Mouse (Mus musculus): ENCODE results near the gene Mag. TPM values are rescaled to one million over a fixed set of nuclear protein-coding genes. Genes with fewer than 3 reads are reported as not detected.
"Not testable (repeated sequence)": the region's sequence is repeated elsewhere in the genome, so short reads cannot be mapped to it uniquely, and the experiment has no call there.

Mag gene
- total and polyA plus RNA-seq, 2 experiments from 2014 or later, result 5.7 to 14.9 TPM

GRCm38 (mm10) chr7:30943909-30944635, 29.4 kb upstream of the Mag start, which contains the start of gene Hamp:
Gene Hamp, minus strand, starts transcription at chr7:30944032.
- DNase-seq (ENCODE audit: low spot score) (no peak), ATAC-seq (ENCODE audit: low FRiP score) (no peak)
- Histone ChIP-seq H3K27ac (ENCODE audit: low read depth, low read length) (no peak within 1 kb of the TSS), H3K4me1 (ENCODE audit: insufficient read depth, low read length) (no peaks in the 10 kb centered on the region), H3K4me2 (ENCODE audit: low read depth, low read length, poor library complexity, severe bottlenecking) (no peak within 1 kb of the TSS), H3K9ac (replicated peaks; ENCODE audit: low read length, poor library complexity, severe bottlenecking) (no peak within 1 kb of the TSS), H3K4me3 (ENCODE audit: low read depth, low read length) (no peak within 1 kb of the TSS), H3K36me3 (ENCODE audit: insufficient read depth, low read length) (no peaks in the 10 kb centered on the region; the same call in 1 of the 2 replicates), H3K27me3 (ENCODE audit: insufficient read depth, low read length) (no peaks in the 10 kb centered on the region), H3K9me3 (ENCODE audit: low read length) (no peaks in the 10 kb centered on the region)
- no peak for TF ChIP-seq CTCF (IDR thresholded peaks at IDR 0.05)
- 70% methylated on average over 9 of the region's 9 CpGs for WGBS

- ATAC-seq (ENCODE audit: low FRiP score); H3K27me3 ChIP-seq (ENCODE audit: insufficient read depth, low read length): not testable (repeated sequence)
Observed at GRCm38 (mm10) chr7:30942365-30942764, 27.7 kb upstream of the Mag start.

GRCm38 (mm10) chr7:30940070-30940469, 25.4 kb upstream of the Mag start:
- H3K27ac ChIP-seq (ENCODE audit: low read depth, low read length); H3K4me3 ChIP-seq (ENCODE audit: low read depth, low read length); H3K9me3 ChIP-seq (ENCODE audit: low read length); H3K4me2 ChIP-seq (ENCODE audit: low read depth, low read length, poor library complexity, severe bottlenecking); DNase-seq (ENCODE audit: low spot score); H3K4me1 ChIP-seq (ENCODE audit: insufficient read depth, low read length); ATAC-seq (ENCODE audit: low FRiP score); H3K36me3 ChIP-seq (ENCODE audit: insufficient read depth, low read length); H3K9ac ChIP-seq (replicated peaks; ENCODE audit: low read length, poor library complexity, severe bottlenecking); H3K27me3 ChIP-seq (ENCODE audit: insufficient read depth, low read length): not testable (repeated sequence)
- WGBS, result 90% methylated on average over 1 of the region's 1 CpGs

More at GRCm38 (mm10) chr7:30942365-30942764, 27.7 kb upstream of the Mag start:
- DNase-seq (ENCODE audit: low spot score); H3K9ac ChIP-seq (replicated peaks; ENCODE audit: low read length, poor library complexity, severe bottlenecking); H3K9me3 ChIP-seq (ENCODE audit: low read length); H3K4me1 ChIP-seq (ENCODE audit: insufficient read depth, low read length); H3K27ac ChIP-seq (ENCODE audit: low read depth, low read length); H3K4me3 ChIP-seq (ENCODE audit: low read depth, low read length); H3K36me3 ChIP-seq (ENCODE audit: insufficient read depth, low read length); H3K4me2 ChIP-seq (ENCODE audit: low read depth, low read length, poor library complexity, severe bottlenecking): not testable (repeated sequence)
- 55% methylated on average over 3 of the region's 3 CpGs for WGBS

GRCm38 (mm10) chr7:30935422-30936099, 20.9 kb upstream of the Mag start:
- H3K4me1 ChIP-seq (ENCODE audit: insufficient read depth, low read length); H3K4me2 ChIP-seq (ENCODE audit: low read depth, low read length, poor library complexity, severe bottlenecking); H3K9ac ChIP-seq (replicated peaks; ENCODE audit: low read length, poor library complexity, severe bottlenecking); DNase-seq (ENCODE audit: low spot score); H3K9me3 ChIP-seq (ENCODE audit: low read length); H3K27ac ChIP-seq (ENCODE audit: low read depth, low read length); ATAC-seq (ENCODE audit: low FRiP score); H3K36me3 ChIP-seq (ENCODE audit: insufficient read depth, low read length); H3K27me3 ChIP-seq (ENCODE audit: insufficient read depth, low read length); H3K4me3 ChIP-seq (ENCODE audit: low read depth, low read length): not testable (repeated sequence)
- WGBS, result 74% methylated on average over 6 of the region's 6 CpGs

GRCm38 (mm10) chr7:30924581-30924980, 9.9 kb upstream of the Mag start, which contains the start of gene Hamp2:
Gene Hamp2, minus strand, starts transcription at chr7:30924681.
- not testable (repeated sequence) for DNase-seq (ENCODE audit: low spot score); H3K4me2 ChIP-seq (ENCODE audit: low read depth, low read length, poor library complexity, severe bottlenecking); H3K4me3 ChIP-seq (ENCODE audit: low read depth, low read length); H3K9ac ChIP-seq (replicated peaks; ENCODE audit: low read length, poor library complexity, severe bottlenecking); H3K4me1 ChIP-seq (ENCODE audit: insufficient read depth, low read length); ATAC-seq (ENCODE audit: low FRiP score); H3K27ac ChIP-seq (ENCODE audit: low read depth, low read length); H3K36me3 ChIP-seq (ENCODE audit: insufficient read depth, low read length); H3K27me3 ChIP-seq (ENCODE audit: insufficient read depth, low read length); H3K9me3 ChIP-seq (ENCODE audit: low read length)
- 77% methylated on average over 2 of the region's 2 CpGs for whole genome bisulfite sequencing

- no peaks in the 10 kb centered on the region for H3K27me3 ChIP-seq (ENCODE audit: insufficient read depth, low read length)
- no peak for TF ChIP-seq CTCF (IDR thresholded peaks at IDR 0.05)
- no peak overlapping the region for H3K4me2 ChIP-seq (ENCODE audit: low read depth, low read length, poor library complexity, severe bottlenecking)
- no peak overlapping the region for H3K27ac ChIP-seq (ENCODE audit: low read depth, low read length)
- no peak overlapping the region for H3K9ac ChIP-seq (replicated peaks; ENCODE audit: low read length, poor library complexity, severe bottlenecking)
- H3K4me1 ChIP-seq (ENCODE audit: insufficient read depth, low read length), result no peaks in the 10 kb centered on the region
- 59% methylated on average over 3 of the region's 3 CpGs for WGBS
- ATAC-seq (ENCODE audit: low FRiP score), result no peak
- H3K9me3 ChIP-seq (ENCODE audit: low read length), result no peaks in the 10 kb centered on the region
- no peak for DNase-seq (ENCODE audit: low spot score)
- no peaks in the 10 kb centered on the region for H3K36me3 ChIP-seq (ENCODE audit: insufficient read depth, low read length)
- H3K4me3 ChIP-seq (ENCODE audit: low read depth, low read length), result no peak overlapping the region
Observed at GRCm38 (mm10) chr7:30924071-30924470, 9.4 kb upstream of the Mag start.

GRCm38 (mm10) chr7:30922490-30922889, 7.8 kb upstream of the Mag start:
- not testable (repeated sequence) for H3K4me2 ChIP-seq (ENCODE audit: low read depth, low read length, poor library complexity, severe bottlenecking); H3K9ac ChIP-seq (replicated peaks; ENCODE audit: low read length, poor library complexity, severe bottlenecking); H3K27ac ChIP-seq (ENCODE audit: low read depth, low read length); H3K36me3 ChIP-seq (ENCODE audit: insufficient read depth, low read length); H3K4me1 ChIP-seq (ENCODE audit: insufficient read depth, low read length); DNase-seq (ENCODE audit: low spot score); H3K4me3 ChIP-seq (ENCODE audit: low read depth, low read length); H3K27me3 ChIP-seq (ENCODE audit: insufficient read depth, low read length); ATAC-seq (ENCODE audit: low FRiP score); H3K9me3 ChIP-seq (ENCODE audit: low read length)
- WGBS, result 58% methylated on average over 3 of the region's 3 CpGs

Data from midbrain, postnatal 0 days (tissue).